Mouse (Mus musculus) liver, adult (tissue): ENCODE measurements around the gene Hivep1.

Experiments used
- GATA4 ChIP-seq: IDR thresholded peaks from 2 replicates; pipeline ENCODE4 v1.6.1; 2014; ENCODE audit warnings: mild to moderate bottlenecking, low read length; ENCODE audit not compliant: insufficient replicate concordance

Hivep1 gene

GRCm38 (mm10) chr13:42222401-42222800, 170.6 kb downstream of the Hivep1 start:
- TF ChIP-seq GATA4: no peak

GRCm38 (mm10) chr13:42228849-42229248, 177.0 kb downstream of the Hivep1 start:
- no peak for TF ChIP-seq GATA4

GRCm38 (mm10) chr13:42233741-42234419, 182.1 kb downstream of the Hivep1 start:
- no peak for TF ChIP-seq GATA4

GRCm38 (mm10) chr13:42238520-42238919, 186.7 kb downstream of the Hivep1 start:
- TF ChIP-seq GATA4: no peak

- no peak for TF ChIP-seq GATA4
Measured at GRCm38 (mm10) chr13:42242131-42242530, 190.3 kb downstream of the Hivep1 start.
